Mouse (Mus musculus) heart, adult 2 months (tissue): ENCODE data around the gene Gyg.

ENCODE experiments used
- EP300 ChIP-seq: fragments of 200-500 bp; IDR thresholded peaks from 2 replicates; pipeline ENCODE4 v1.6.1; 2011; ENCODE audit warnings: low read depth, low read length, control low read depth; ENCODE audit not compliant: insufficient read depth
- POLR2A ChIP-seq: fragments of 200-500 bp; IDR thresholded peaks from 2 replicates; pipeline ENCODE4 v1.6.1; 2011; ENCODE audit warnings: mild to moderate bottlenecking, low read depth, low read length, control low read depth; ENCODE audit not compliant: insufficient read depth

- no peak for TF ChIP-seq POLR2A
- no peak for TF ChIP-seq EP300
These were observed 34.0 kb upstream of the Gyg start for GRCm38 (mm10) chr3:20188976-20189675.
